Mouse (Mus musculus) gastrocnemius, adult 2 months (tissue): ENCODE data around the gene Dyrk2. TPM values are rescaled to one million over a fixed set of nuclear protein-coding genes. Genes with fewer than 3 reads are reported as not detected.

Experiments
- DNase-seq: peaks from one replicate; pipeline ENCODE4 v3.0.0; 2022
- H3K27ac ChIP-seq: fragments of 200-600 bp; 2 replicates; pipeline ENCODE4 v1.8.1; 2022; ENCODE audit warnings: mild to moderate bottlenecking
- H3K4me3 ChIP-seq: fragments of 200-600 bp; 2 replicates; pipeline ENCODE4 v1.8.1; 2022; ENCODE audit warnings: mild to moderate bottlenecking, moderate library complexity
- CTCF ChIP-seq: fragments of 200-600 bp; IDR thresholded peaks from 2 replicates; pipeline ENCODE4 v1.8.1; 2022; ENCODE audit warnings: antibody characterized with exemption, mild to moderate bottlenecking, moderate library complexity
- intact Hi-C: fragments of 180-260 bp; cut with DNase I; formaldehyde crosslinking; loops from one replicate; pipeline ENCODE4 v1.15.1; 2025
- total RNA-seq, 2 experiments: library from RNA; stranded (reverse); gene quantifications; 2 replicates each; pipeline ENCODE4 v1.2.3; 2021

The Dyrk2 gene
- total RNA-seq, 2 experiments from 2014 or later, result 55.0 to 87.9 TPM

- no peak for TF ChIP-seq CTCF
- peak overlapping the region; percentile 99 for H3K27ac ChIP-seq
- DNase-seq, result peak; percentile 59
- H3K4me3 ChIP-seq, result peak overlapping the region; percentile 76
- intact Hi-C loops, result loop anchor here (5.0 kb wide), 5 partner anchors 65 to 275 kb away; no protein-coding TSS in a partner anchor
Measured at GRCm38 (mm10) chr10:118867304-118867895, 2.6 kb downstream of the Dyrk2 start.

- DNase-seq, result no peak
- Histone ChIP-seq H3K4me3 (peak overlapping the region; percentile 33), H3K27ac (peak overlapping the region; percentile 99; the same call in 1 of the 2 replicates)
- intact Hi-C loops, result loop anchor here (5.0 kb wide), 5 partner anchors 63 to 273 kb away; no protein-coding TSS in a partner anchor
- TF ChIP-seq CTCF, result no peak
Measured at GRCm38 (mm10) chr10:118864976-118865375, 5.0 kb downstream of the Dyrk2 start.

- DNase-seq, result peak; percentile 74
- Histone ChIP-seq H3K4me3 (no peak overlapping the region; the same call in 1 of the 2 replicates), H3K27ac (peak overlapping the region; percentile 43; the same call in 1 of the 2 replicates)
- intact Hi-C loops, result no loop called here
- TF ChIP-seq CTCF, result no peak
Measured at GRCm38 (mm10) chr10:118863611-118864010, 6.4 kb downstream of the Dyrk2 start.

GRCm38 (mm10) chr10:118862233-118862632 is 7.8 kb downstream of the Dyrk2 start:
- H3K4me3 ChIP-seq, result peak overlapping the region; percentile 28
- intact Hi-C loops, result no loop called here
- no peak for TF ChIP-seq CTCF
- H3K27ac ChIP-seq, result peak overlapping the region; percentile 6; the same call in 1 of the 2 replicates
- DNase-seq, result no peak

GRCm38 (mm10) chr10:118861234-118862025 is 8.6 kb downstream of the Dyrk2 start:
- H3K27ac ChIP-seq, result peak overlapping the region; percentile 6; the same call in 1 of the 2 replicates
- intact Hi-C loops, result no loop called here

GRCm38 (mm10) chr10:118859655-118860054 is 10.4 kb downstream of the Dyrk2 start:
- no peak for DNase-seq
- intact Hi-C loops, result no loop called here
- H3K4me3 ChIP-seq, result no peak overlapping the region
- no peak for TF ChIP-seq CTCF
- no peak overlapping the region for H3K27ac ChIP-seq

More at GRCm38 (mm10) chr10:118861234-118862025, 8.6 kb downstream of the Dyrk2 start:
- no peak overlapping the region for H3K4me3 ChIP-seq
- no peak for DNase-seq
- no peak for TF ChIP-seq CTCF

- intact Hi-C loops, result no loop called here
- H3K4me3 ChIP-seq, result no peak overlapping the region
- DNase-seq, result no peak
- H3K27ac ChIP-seq, result no peak overlapping the region
- no peak for TF ChIP-seq CTCF
Measured at GRCm38 (mm10) chr10:118854641-118855040, 15.4 kb downstream of the Dyrk2 start.

- TF ChIP-seq CTCF, result no peak
- no peak for DNase-seq
- intact Hi-C loops, result no loop called here
- H3K4me3 ChIP-seq, result no peak overlapping the region
- no peak overlapping the region for H3K27ac ChIP-seq
Measured at GRCm38 (mm10) chr10:118852554-118852953, 17.5 kb downstream of the Dyrk2 start.

GRCm38 (mm10) chr10:118848501-118848900 is 21.5 kb downstream of the Dyrk2 start:
- no peak for TF ChIP-seq CTCF
- Histone ChIP-seq H3K27ac (no peak overlapping the region), H3K4me3 (no peak overlapping the region)
- no peak for DNase-seq
- intact Hi-C loops, result no loop called here

GRCm38 (mm10) chr10:118846991-118847545 is 22.9 kb downstream of the Dyrk2 start:
- no peak for DNase-seq
- H3K4me3 ChIP-seq, result no peak overlapping the region
- intact Hi-C loops, result no loop called here
- no peak overlapping the region for H3K27ac ChIP-seq
- no peak for TF ChIP-seq CTCF

GRCm38 (mm10) chr10:118840598-118840997 is 29.4 kb downstream of the Dyrk2 start:
- intact Hi-C loops, result no loop called here
- DNase-seq, result no peak
- no peak for TF ChIP-seq CTCF
- Histone ChIP-seq H3K27ac (no peak overlapping the region), H3K4me3 (no peak overlapping the region)

- peak; percentile 38 for DNase-seq
- peak overlapping the region; percentile 58 for H3K4me3 ChIP-seq
- TF ChIP-seq CTCF, result no peak
- peak overlapping the region; percentile 56; the same call in 1 of the 2 replicates for H3K27ac ChIP-seq
- intact Hi-C loops, result no loop called here
Measured at GRCm38 (mm10) chr10:118839343-118840141, 30.5 kb downstream of the Dyrk2 start.
